Mouse (Mus musculus): ENCODE measurements around the gene Nosip. TPM values are rescaled to one million over a fixed set of nuclear protein-coding genes. Genes with fewer than 3 reads are reported as not detected.

The Nosip gene
- polyA plus RNA-seq, 1 experiment: 60.4 TPM

DNA sequence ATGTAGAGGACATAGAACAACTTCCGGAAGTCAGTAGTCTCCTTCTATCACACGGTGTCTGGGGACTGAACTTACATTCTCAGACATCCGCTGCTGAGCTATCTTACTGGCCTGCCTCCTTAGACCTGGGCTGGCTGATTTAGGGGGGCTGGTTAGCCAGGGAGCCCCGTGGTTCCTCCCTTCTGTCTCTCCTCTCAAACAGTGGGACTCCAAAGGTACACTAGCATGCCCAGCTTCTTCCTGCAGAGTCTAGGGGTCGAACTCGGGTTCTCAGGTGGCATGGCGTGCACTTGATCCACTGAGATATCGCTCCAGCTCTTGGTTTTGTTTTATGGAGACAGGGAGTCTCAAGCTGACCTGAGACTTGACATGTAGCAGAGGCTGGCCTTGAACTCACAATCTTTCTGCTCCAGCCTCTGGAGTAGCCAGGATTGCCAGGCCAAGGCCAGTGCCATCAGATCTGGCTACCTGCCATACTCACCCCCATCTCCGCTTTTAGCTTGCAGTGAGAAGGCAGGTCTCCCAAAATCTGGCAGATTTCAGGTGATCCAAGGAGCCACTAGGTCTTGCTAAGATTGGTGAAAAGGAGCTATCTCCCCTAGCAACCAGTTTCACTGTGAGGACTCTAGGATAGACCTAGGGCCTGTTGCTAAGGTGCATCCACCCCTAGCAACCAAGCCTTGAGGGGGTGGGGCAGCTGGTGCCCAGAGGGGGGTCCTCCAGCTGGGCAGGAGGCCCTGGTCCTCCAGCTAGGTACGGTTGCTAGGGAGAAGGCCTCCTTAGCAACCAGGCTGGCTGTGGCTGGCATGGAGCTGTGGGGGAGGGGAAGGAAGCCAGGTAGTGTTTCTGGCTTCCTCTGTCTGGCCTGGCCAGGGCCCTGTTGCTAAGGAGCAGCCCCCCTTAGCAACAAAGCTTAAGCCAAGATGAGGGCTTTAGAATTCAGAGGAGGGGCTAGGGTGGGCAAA, 3.3 kb upstream of the Nosip start:
- no peak for TF ChIP-seq CTCF (conservative IDR thresholded peaks at IDR 0.05; ENCODE audit: insufficient read depth, insufficient read length, low read depth, low read length)
- TF ChIP-seq POLR2A (IDR thresholded peaks at IDR 0.05; ENCODE audit: low read depth, low read length): no peak
- H3K4me3 ChIP-seq (ENCODE audit: insufficient read depth, low read depth, low read length): no peak overlapping the region
- DNase-seq: no peak
- WGBS: 87% methylated on average over 10 of the region's 10 CpGs
- H3K36me3 ChIP-seq (ENCODE audit: control insufficient read depth, insufficient read depth, low read length): no peaks in the 10 kb centered on the region
- H3K27me3 ChIP-seq (replicated peaks; ENCODE audit: control insufficient read depth, insufficient read depth, low read length): no peaks in the 10 kb centered on the region
- H3K4me1 ChIP-seq (ENCODE audit: control insufficient read depth, insufficient read depth, low read length): peaks cover 7% of the 10 kb centered on the region; the same call in 1 of the 2 replicates
- H3K27ac ChIP-seq (ENCODE audit: insufficient read depth, low read depth, low read length): no peak overlapping the region

DNA sequence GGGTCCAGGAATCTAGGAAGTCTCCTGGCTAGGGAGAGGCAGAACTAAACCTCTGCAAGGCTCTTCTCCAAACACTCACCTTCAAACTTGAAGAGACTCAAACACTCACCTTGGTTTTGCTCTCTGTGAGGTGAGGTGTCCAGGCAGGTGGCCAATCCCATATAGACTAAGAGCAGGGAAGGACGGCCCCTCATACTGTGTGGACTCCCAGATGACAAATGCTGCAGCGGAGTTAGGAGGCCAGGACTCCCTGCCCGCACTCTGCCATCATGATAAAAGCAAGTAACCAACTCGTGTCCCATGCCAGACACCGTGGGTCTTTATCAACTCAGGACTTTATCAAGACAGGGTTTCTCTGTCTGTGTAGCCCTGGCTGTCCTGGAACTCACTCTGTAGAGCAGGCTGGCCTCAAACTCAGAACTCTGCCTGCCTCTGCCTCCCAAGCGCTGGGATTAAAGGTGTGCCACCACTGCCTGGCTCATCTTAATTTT, 1.6 kb upstream of the Nosip start:
- H3K4me3 ChIP-seq (ENCODE audit: insufficient read depth, low read depth, low read length): no peak overlapping the region
- TF ChIP-seq POLR2A (IDR thresholded peaks at IDR 0.05; ENCODE audit: low read depth, low read length) (no peak), CTCF (conservative IDR thresholded peaks at IDR 0.05; ENCODE audit: insufficient read depth, insufficient read length, low read depth, low read length) (no peak)
- 90% methylated on average over 6 of the region's 6 CpGs for WGBS
- no peak overlapping the region for H3K27ac ChIP-seq (ENCODE audit: insufficient read depth, low read depth, low read length)
- no peaks in the 10 kb centered on the region for H3K27me3 ChIP-seq (replicated peaks; ENCODE audit: control insufficient read depth, insufficient read depth, low read length)
- no peak for DNase-seq
- peaks cover 7% of the 10 kb centered on the region; the same call in 1 of the 2 replicates for H3K4me1 ChIP-seq (ENCODE audit: control insufficient read depth, insufficient read depth, low read length)
- H3K36me3 ChIP-seq (ENCODE audit: control insufficient read depth, insufficient read depth, low read length): no peaks in the 10 kb centered on the region

DNA sequence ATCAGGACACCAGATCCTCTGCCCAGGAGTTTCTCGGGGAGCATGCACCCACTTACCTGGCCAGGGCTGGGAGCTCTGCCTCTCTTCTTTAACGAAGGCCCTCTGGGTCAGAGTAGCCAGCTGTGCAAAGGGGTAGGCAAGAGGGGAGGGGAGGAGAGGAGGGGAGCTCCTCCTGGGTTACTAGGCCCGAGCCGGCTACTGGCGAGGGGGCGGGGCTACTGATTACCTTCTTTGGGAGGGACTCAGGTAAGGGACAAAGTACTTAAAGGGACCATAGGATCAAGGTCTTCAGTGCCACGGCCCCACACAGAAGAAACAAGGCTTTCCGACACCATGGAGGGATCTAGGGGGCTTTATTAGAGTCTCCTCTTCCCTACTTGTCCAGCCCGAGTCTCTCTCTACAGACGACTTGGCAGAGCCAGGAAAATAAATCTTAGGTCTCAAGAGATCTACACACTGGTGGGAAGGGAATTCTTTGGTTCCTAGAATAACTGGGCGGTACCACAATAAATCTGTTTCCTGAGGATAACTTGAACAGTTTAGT, 625 bp upstream of the Nosip start:
- WGBS: 3% methylated on average over 11 of the region's 11 CpGs
- H3K4me1 ChIP-seq (ENCODE audit: control insufficient read depth, insufficient read depth, low read length): peaks cover 7% of the 10 kb centered on the region; the same call in 1 of the 2 replicates
- peak overlapping the region; percentile 55 for H3K4me3 ChIP-seq (ENCODE audit: insufficient read depth, low read depth, low read length)
- no peaks in the 10 kb centered on the region for H3K36me3 ChIP-seq (ENCODE audit: control insufficient read depth, insufficient read depth, low read length)
- H3K27me3 ChIP-seq (replicated peaks; ENCODE audit: control insufficient read depth, insufficient read depth, low read length): no peaks in the 10 kb centered on the region
- peak; percentile 87 for DNase-seq
- TF ChIP-seq POLR2A (IDR thresholded peaks at IDR 0.05; ENCODE audit: low read depth, low read length) (peak; percentile 8), CTCF (conservative IDR thresholded peaks at IDR 0.05; ENCODE audit: insufficient read depth, insufficient read length, low read depth, low read length) (no peak)
- peak overlapping the region; percentile 89 for H3K27ac ChIP-seq (ENCODE audit: insufficient read depth, low read depth, low read length)

GRCm38 (mm10) chr7:45067190-45067999, 5.2 kb downstream of the Nosip start:
- Histone ChIP-seq H3K4me1 (ENCODE audit: control insufficient read depth, insufficient read depth, low read length) (no peaks in the 10 kb centered on the region), H3K27me3 (replicated peaks; ENCODE audit: control insufficient read depth, insufficient read depth, low read length) (no peaks in the 10 kb centered on the region), H3K4me3 (ENCODE audit: insufficient read depth, low read depth, low read length) (no peak overlapping the region), H3K27ac (ENCODE audit: insufficient read depth, low read depth, low read length) (no peak overlapping the region), H3K36me3 (ENCODE audit: control insufficient read depth, insufficient read depth, low read length) (no peaks in the 10 kb centered on the region)
- 88% methylated on average over 4 of the region's 4 CpGs for WGBS
- DNase-seq: no peak
- no peak for TF ChIP-seq POLR2A (IDR thresholded peaks at IDR 0.05; ENCODE audit: low read depth, low read length)
- TF ChIP-seq CTCF (conservative IDR thresholded peaks at IDR 0.05; ENCODE audit: insufficient read depth, insufficient read length, low read depth, low read length): no peak

DNA sequence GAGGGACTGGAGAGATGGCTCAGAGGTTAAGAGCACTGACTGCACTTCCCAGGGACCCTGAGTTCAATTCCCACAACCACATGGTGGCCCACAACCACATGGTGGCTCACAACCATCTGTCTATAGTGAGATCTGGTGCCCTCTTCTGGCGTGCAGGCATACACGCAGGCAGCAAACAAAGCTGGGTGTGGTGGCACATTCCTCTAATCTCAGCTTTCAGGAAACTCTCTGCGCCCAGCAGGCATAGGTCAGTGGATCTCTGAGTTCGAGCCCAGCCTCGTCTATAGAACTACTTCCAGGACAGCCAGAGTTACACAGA, 5.7 kb downstream of the Nosip start:
- no peaks in the 10 kb centered on the region for H3K36me3 ChIP-seq (ENCODE audit: control insufficient read depth, insufficient read depth, low read length)
- 21% methylated on average over 5 of the region's 5 CpGs for WGBS
- DNase-seq: peak; percentile 65
- no peak overlapping the region for H3K4me3 ChIP-seq (ENCODE audit: insufficient read depth, low read depth, low read length)
- no peak overlapping the region for H3K27ac ChIP-seq (ENCODE audit: insufficient read depth, low read depth, low read length)
- TF ChIP-seq POLR2A (IDR thresholded peaks at IDR 0.05; ENCODE audit: low read depth, low read length) (no peak), CTCF (conservative IDR thresholded peaks at IDR 0.05; ENCODE audit: insufficient read depth, insufficient read length, low read depth, low read length) (peak; percentile 87)
- H3K4me1 ChIP-seq (ENCODE audit: control insufficient read depth, insufficient read depth, low read length): no peaks in the 10 kb centered on the region
- no peaks in the 10 kb centered on the region for H3K27me3 ChIP-seq (replicated peaks; ENCODE audit: control insufficient read depth, insufficient read depth, low read length)

- DNase-seq: no peak
- 79% methylated on average over 2 of the region's 2 CpGs for WGBS
- Histone ChIP-seq H3K27me3 (replicated peaks; ENCODE audit: control insufficient read depth, insufficient read depth, low read length) (no peaks in the 10 kb centered on the region), H3K4me1 (ENCODE audit: control insufficient read depth, insufficient read depth, low read length) (no peaks in the 10 kb centered on the region), H3K4me3 (ENCODE audit: insufficient read depth, low read depth, low read length) (no peak overlapping the region), H3K27ac (ENCODE audit: insufficient read depth, low read depth, low read length) (no peak overlapping the region), H3K36me3 (ENCODE audit: control insufficient read depth, insufficient read depth, low read length) (no peaks in the 10 kb centered on the region)
- TF ChIP-seq CTCF (conservative IDR thresholded peaks at IDR 0.05; ENCODE audit: insufficient read depth, insufficient read length, low read depth, low read length) (no peak), POLR2A (IDR thresholded peaks at IDR 0.05; ENCODE audit: low read depth, low read length) (no peak)
These were observed 7.4 kb downstream of the Nosip start for GRCm38 (mm10) chr7:45069671-45070070.
